Mouse (Mus musculus) stomach, embryonic 14.5 days (tissue): ENCODE results near the gene Aifm2. TPM values are rescaled to one million over a fixed set of nuclear protein-coding genes. Genes with fewer than 3 reads are reported as not detected.

ENCODE experiments used
- ATAC-seq: fragments of 200-750 bp; cut with Nextera tagmentation; 2 replicates; pipeline ENCODE4 v1.8.0; 2017; ENCODE audit warnings: low read depth, moderate TSS enrichment; ENCODE audit not compliant: insufficient number of reproducible peaks, insufficient read depth, low FRiP score
- H3K27ac ChIP-seq: fragments of 300-500 bp; sonication (generic); 2 replicates; pipeline ENCODE4 v1.5.1; 2014; ENCODE audit warnings: mild to moderate bottlenecking, low read length, moderate library complexity, mixed read lengths
- H3K27me3 ChIP-seq: fragments of 300-500 bp; sonication (generic); 2 replicates; pipeline ENCODE4 v1.6.1; 2014; ENCODE audit warnings: low read length, control low read depth, mixed read lengths; ENCODE audit not compliant: control insufficient read depth, insufficient read depth
- H3K36me3 ChIP-seq: fragments of 300-500 bp; sonication (generic); 2 replicates; pipeline ENCODE4 v1.6.1; 2014; ENCODE audit warnings: mild to moderate bottlenecking, control low read depth, low read length, moderate library complexity, mixed read lengths; ENCODE audit not compliant: control insufficient read depth, insufficient read depth
- H3K4me1 ChIP-seq: fragments of 300-500 bp; sonication (generic); 2 replicates; pipeline ENCODE4 v1.6.1; 2014; ENCODE audit warnings: low read length, control low read depth, mixed read lengths; ENCODE audit not compliant: control insufficient read depth, insufficient read depth
- H3K4me2 ChIP-seq: fragments of 300-500 bp; sonication (generic); replicated peaks from 2 replicates; pipeline ENCODE4 v1.6.1; 2014; ENCODE audit warnings: low read depth, low read length, control low read depth
- H3K4me3 ChIP-seq: fragments of 300-500 bp; sonication (generic); 2 replicates; pipeline ENCODE4 v1.5.1; 2014; ENCODE audit warnings: low read depth, low read length, control low read depth
- H3K9ac ChIP-seq: fragments of 300-500 bp; sonication (generic); replicated peaks from 2 replicates; pipeline ENCODE4 v1.6.1; 2014; ENCODE audit warnings: low read depth, mild to moderate bottlenecking, control low read depth, low read length, moderate library complexity, mixed read lengths
- H3K9me3 ChIP-seq: fragments of 300-500 bp; sonication (generic); 2 replicates; pipeline ENCODE4 v1.6.1; 2016; ENCODE audit warnings: low read depth, low read length, control low read depth; ENCODE audit not compliant: control insufficient read depth
- WGBS: fragments of 180-500 bp; shearing (Covaris S2); extraction: QIAGEN DNeasy Blood & Tissue Kit; methylation state at CpG from one replicate; pipeline ENCODE4 v1.1.7; 2014; 5-methylcytosine and 5-hydroxymethylcytosine counted together
- polyA plus RNA-seq: library from polyadenylated mRNA; unstranded; fragments of >200 nt; fragmentation: Nextera tagmentation; extraction: Ambion mirVana; gene quantifications from 2 replicates; pipeline ENCODE4 v1.2.1, GENCODE M21; 2014

The Aifm2 gene
- polyA plus RNA-seq, 1 experiment from 2014 or later = 17.2 TPM

- no peaks in the 10 kb centered on the region for H3K9me3 ChIP-seq
- no peak overlapping the region for H3K27ac ChIP-seq
- H3K4me2 ChIP-seq = no peak overlapping the region
- 75% methylated on average over 6 of the region's 6 CpGs for WGBS
- ATAC-seq = no peak
- no peaks in the 10 kb centered on the region for H3K4me1 ChIP-seq
- no peak overlapping the region for H3K4me3 ChIP-seq
- peaks cover 14% of the 10 kb centered on the region; the same call in 1 of the 2 replicates for H3K36me3 ChIP-seq
- no peak overlapping the region for H3K9ac ChIP-seq
- no peaks in the 10 kb centered on the region for H3K27me3 ChIP-seq
Observed at GRCm38 (mm10) chr10:61706412-61707375, 8.4 kb upstream of the Aifm2 start.

DNA sequence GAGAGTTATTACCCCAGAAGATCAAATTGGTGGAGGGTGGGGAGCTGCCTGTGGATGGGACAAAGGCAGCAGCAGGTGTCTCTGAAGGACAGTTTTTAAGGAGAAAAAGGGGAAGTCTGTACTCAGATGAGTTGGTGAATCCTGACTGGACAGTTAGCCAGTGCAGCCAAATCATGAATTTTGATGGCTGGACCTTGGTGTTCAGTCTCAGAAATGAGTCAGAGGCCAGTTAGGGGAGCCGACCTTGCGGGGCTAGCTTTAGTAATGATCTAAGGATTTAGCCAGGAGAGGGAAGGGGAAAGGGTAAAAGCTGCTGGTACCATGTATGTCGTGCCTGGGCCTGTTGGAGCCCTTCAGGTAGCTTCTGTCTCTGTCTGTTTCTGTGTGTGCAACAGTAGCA is 1.5 kb upstream of the Aifm2 start:
- WGBS = 72% methylated on average over 3 of the region's 3 CpGs

GRCm38 (mm10) chr10:61714146-61714545 is 917 bp upstream of the Aifm2 start:
- Histone ChIP-seq H3K36me3 (no peaks in the 10 kb centered on the region), H3K27me3 (no peaks in the 10 kb centered on the region), H3K9me3 (no peaks in the 10 kb centered on the region), H3K4me1 (peaks cover 10% of the 10 kb centered on the region), H3K4me3 (no peak overlapping the region), H3K9ac (no peak overlapping the region), H3K4me2 (no peak overlapping the region), H3K27ac (no peak overlapping the region)
- ATAC-seq = no peak
- WGBS = 90% methylated on average over 4 of the region's 4 CpGs

More for the DNA sequence above, 1.5 kb upstream of the Aifm2 start:
- H3K4me2 ChIP-seq = no peak overlapping the region
- no peaks in the 10 kb centered on the region for H3K27me3 ChIP-seq
- H3K9me3 ChIP-seq = no peaks in the 10 kb centered on the region
- H3K4me1 ChIP-seq = peaks cover 10% of the 10 kb centered on the region
- H3K4me3 ChIP-seq = no peak overlapping the region
- H3K9ac ChIP-seq = no peak overlapping the region
- no peak overlapping the region for H3K27ac ChIP-seq
- H3K36me3 ChIP-seq = no peaks in the 10 kb centered on the region
- no peak for ATAC-seq

DNA sequence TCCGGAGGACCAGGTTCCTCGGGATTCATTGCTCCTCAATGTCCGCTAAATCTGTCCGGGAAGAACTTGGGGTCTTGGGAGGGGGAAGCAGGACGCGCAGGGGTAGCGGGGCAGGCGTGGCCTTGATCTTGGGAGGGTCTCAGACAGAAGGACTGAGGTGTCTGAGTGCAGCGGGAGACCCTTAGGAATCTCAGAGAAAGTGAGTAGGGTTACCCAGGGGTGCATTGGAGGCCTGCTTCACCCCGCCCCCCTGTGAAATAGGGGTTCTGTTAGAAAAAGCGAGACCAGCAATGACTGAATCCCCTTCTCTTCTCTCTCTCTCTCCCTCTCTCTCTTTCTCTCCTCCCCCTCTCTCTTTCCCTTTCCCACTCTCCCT is 387 bp downstream of the Aifm2 start:
- no peak overlapping the region for H3K27ac ChIP-seq
- WGBS = under 1% methylated on average over 11 of the region's 11 CpGs
- peaks cover 10% of the 10 kb centered on the region for H3K4me1 ChIP-seq
- peak overlapping the region; percentile 30; the same call in 1 of the 2 replicates for H3K9ac ChIP-seq
- no peaks in the 10 kb centered on the region for H3K9me3 ChIP-seq
- H3K36me3 ChIP-seq = no peaks in the 10 kb centered on the region
- H3K4me2 ChIP-seq = peak overlapping the region; percentile 89
- no peak; the same call in 1 of the 2 replicates for ATAC-seq
- peak overlapping the region; percentile 53 for H3K4me3 ChIP-seq
- no peaks in the 10 kb centered on the region for H3K27me3 ChIP-seq

DNA sequence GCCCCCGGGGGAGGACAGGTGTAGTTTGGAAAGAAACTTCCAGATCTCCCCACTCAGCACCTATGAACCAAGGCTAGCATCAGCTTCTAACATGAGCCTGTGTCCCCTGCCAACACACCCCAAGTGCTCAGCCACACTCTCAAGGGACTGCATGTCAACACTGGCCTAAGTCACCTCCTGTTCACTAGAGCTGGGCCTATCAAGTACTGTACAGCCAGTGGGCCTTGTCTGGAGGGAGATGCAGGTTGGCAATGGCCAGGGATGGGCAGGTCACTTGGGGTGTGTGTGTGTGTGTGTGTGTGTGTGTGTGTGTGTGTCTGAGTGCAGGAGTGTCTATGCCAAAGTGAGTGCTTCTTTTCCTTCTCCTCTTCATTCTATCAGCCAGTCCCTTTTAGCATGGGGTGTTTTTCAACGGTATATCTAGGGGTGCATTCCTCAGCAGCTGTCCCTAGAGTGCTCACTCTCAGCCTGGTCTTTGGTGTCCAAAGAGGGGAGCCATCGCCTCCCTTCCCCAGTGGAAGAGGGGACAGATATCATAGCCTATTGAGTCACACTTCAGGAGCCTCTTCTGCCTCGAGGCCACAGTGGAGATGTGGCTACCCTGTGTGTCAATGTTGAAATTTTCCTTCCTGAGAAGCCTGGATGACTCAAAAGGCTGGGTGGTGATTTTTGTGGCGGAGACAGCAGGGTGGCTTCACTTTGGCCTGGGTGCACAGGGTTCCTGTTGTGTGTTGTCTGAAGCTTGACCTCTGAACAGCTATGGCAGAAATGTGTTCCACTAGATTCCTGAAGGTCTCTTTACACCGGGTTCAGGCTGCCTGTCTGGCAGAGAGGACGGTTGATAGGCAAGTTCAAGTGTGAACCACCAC is 1.2 kb downstream of the Aifm2 start:
- no peaks in the 10 kb centered on the region for H3K9me3 ChIP-seq
- no peak overlapping the region for H3K27ac ChIP-seq
- peak overlapping the region; percentile 89 for H3K4me2 ChIP-seq
- H3K4me3 ChIP-seq = peak overlapping the region; percentile 53
- H3K9ac ChIP-seq = 0 out of 2 replicates have a peak overlapping the region, but pooled peaks have one; percentile 30
- no peaks in the 10 kb centered on the region for H3K27me3 ChIP-seq
- no peaks in the 10 kb centered on the region for H3K36me3 ChIP-seq
- H3K4me1 ChIP-seq = peaks cover 10% of the 10 kb centered on the region
- no peak for ATAC-seq
- WGBS = 75% methylated on average over 7 of the region's 7 CpGs

DNA sequence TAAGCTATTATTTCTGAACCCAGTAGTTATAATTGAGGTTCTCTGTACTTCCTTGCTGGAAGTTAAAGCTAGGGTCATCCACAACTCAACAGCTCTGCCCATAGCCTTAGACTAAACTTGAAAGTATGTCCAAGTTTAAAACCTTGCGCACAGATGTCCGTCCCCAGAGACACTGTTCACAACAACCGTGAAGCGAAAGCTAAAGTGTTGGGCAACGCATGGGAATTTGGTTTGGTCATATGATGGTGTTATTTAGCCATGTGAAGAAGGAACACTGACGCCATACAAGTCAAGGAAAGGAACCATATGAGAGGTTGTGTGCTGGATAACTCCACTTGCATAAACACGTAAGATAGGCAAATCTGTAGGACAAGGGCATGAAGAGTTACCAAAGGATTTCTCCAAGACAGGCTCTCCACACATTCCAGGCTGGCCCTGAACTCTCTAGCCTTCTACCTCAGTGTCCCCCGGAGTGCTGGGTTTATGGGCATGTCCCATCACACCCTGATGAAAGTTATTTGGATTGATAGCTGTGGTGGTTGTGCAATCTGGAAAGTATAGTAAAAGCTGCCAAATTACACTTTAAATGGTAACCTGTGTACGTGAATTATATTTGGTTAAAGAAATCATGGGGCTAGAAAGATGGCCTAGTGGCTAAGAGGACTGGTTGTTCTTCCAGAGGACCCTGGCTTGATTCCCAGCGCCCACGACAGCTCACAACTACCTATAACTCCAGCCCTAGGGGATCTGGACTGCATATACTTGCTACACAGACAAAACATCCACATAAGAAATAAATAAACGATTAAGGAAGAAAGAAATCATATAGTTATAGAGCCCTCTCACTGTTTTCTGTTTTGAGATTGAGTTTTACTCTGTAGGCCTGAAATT is 2.6 kb downstream of the Aifm2 start:
- peaks cover 10% of the 10 kb centered on the region for H3K4me1 ChIP-seq
- H3K9ac ChIP-seq = no peak overlapping the region
- no peaks in the 10 kb centered on the region for H3K27me3 ChIP-seq
- no peaks in the 10 kb centered on the region for H3K9me3 ChIP-seq
- no peaks in the 10 kb centered on the region for H3K36me3 ChIP-seq
- H3K4me3 ChIP-seq = no peak overlapping the region
- no peak overlapping the region for H3K4me2 ChIP-seq
- 92% methylated on average over 12 of the region's 12 CpGs for WGBS
- ATAC-seq = no peak
- no peak overlapping the region for H3K27ac ChIP-seq

GRCm38 (mm10) chr10:61720331-61720730 is 5.3 kb downstream of the Aifm2 start:
- Histone ChIP-seq H3K9me3 (no peaks in the 10 kb centered on the region), H3K27me3 (no peaks in the 10 kb centered on the region), H3K27ac (no peak overlapping the region), H3K9ac (no peak overlapping the region), H3K4me3 (no peak overlapping the region), H3K4me1 (peaks cover 7% of the 10 kb centered on the region; the same call in 1 of the 2 replicates), H3K36me3 (no peaks in the 10 kb centered on the region), H3K4me2 (no peak overlapping the region)
- no peak for ATAC-seq
- 87% methylated on average over 7 of the region's 7 CpGs for WGBS
